16 mouse cellular contexts compared by ENCODE assay signal in genomic region chr19:22841081-22842040, GRCm38 (mm10).
A peak's percentile ranks its signal among the peaks of the same experiment; 100 is the strongest.
DNase-seq lines count a peak whose midpoint lies in the region; ATAC-seq and TF ChIP-seq lines count a peak whose summit lies in the region.
"Had no signal": no experiment of that assay in that cellular context is flagged by ENCODE, and none has a peak within 500 bp of the region (broad histone marks: within the 10 kb centered on the region; RNA-seq: fewer than 3 reads in every experiment).

No protein-coding gene starts in this region.

- no peak overlapping the region for H3K27ac ChIP-seq in lung, embryonic 14.5 days (ENCODE audit: low read depth)
- H3K27ac ChIP-seq in forebrain, embryonic 13.5 days: no peak overlapping the region
- no peak overlapping the region for H3K27ac ChIP-seq in hindbrain, embryonic 16.5 days (ENCODE audit: low read depth, low read length)
- H3K27ac ChIP-seq in stomach, postnatal 0 days (replicated peaks): no peak overlapping the region
- H3K27ac ChIP-seq: embryonic facial prominence, embryonic 12.5 days; neural tube, embryonic 12.5 days had no signal

- no peaks in the 10 kb centered on the region for H3K9me3 ChIP-seq in lung, embryonic 14.5 days (ENCODE audit: low read depth, low read length)
- H3K9me3 ChIP-seq in forebrain, embryonic 13.5 days (replicated peaks): no peaks in the 10 kb centered on the region
- H3K9me3 ChIP-seq in hindbrain, embryonic 16.5 days (ENCODE audit: control insufficient read depth, low read length): no peaks in the 10 kb centered on the region
- no peaks in the 10 kb centered on the region for H3K9me3 ChIP-seq in stomach, postnatal 0 days (ENCODE audit: control insufficient read depth, low read length)
- H3K9me3 ChIP-seq: embryonic facial prominence, embryonic 12.5 days; neural tube, embryonic 12.5 days had no signal

- WGBS in lung, embryonic 14.5 days: 49% methylated on average over 6 of the region's 6 CpGs
- 2% methylated on average over 6 of the region's 6 CpGs for WGBS in forebrain, embryonic 13.5 days
- WGBS in hindbrain, embryonic 16.5 days: 17% methylated on average over 6 of the region's 6 CpGs
- 44% methylated on average over 6 of the region's 6 CpGs for whole genome bisulfite sequencing in stomach, postnatal 0 days

- H3K27me3 ChIP-seq in lung, embryonic 14.5 days (ENCODE audit: insufficient read depth, low read length): no peaks in the 10 kb centered on the region
- peaks cover 14% of the 10 kb centered on the region for H3K27me3 ChIP-seq in forebrain, embryonic 13.5 days
- H3K27me3 ChIP-seq in hindbrain, embryonic 16.5 days (replicated peaks; ENCODE audit: control insufficient read depth, insufficient read depth, low read length): no peaks in the 10 kb centered on the region
- no peaks in the 10 kb centered on the region for H3K27me3 ChIP-seq in stomach, postnatal 0 days (ENCODE audit: control insufficient read depth, insufficient read depth, low read length)
- H3K27me3 ChIP-seq: embryonic facial prominence, embryonic 12.5 days had no signal

- no peak overlapping the region for H3K9ac ChIP-seq in lung, embryonic 14.5 days
- H3K9ac ChIP-seq in forebrain, embryonic 13.5 days: no peak overlapping the region
- H3K9ac ChIP-seq in hindbrain, embryonic 16.5 days (ENCODE audit: low read depth, low read length): no peak overlapping the region
- no peak overlapping the region for H3K9ac ChIP-seq in stomach, postnatal 0 days (ENCODE audit: low read length)
- H3K9ac ChIP-seq: embryonic facial prominence, embryonic 12.5 days; neural tube, embryonic 12.5 days had no signal

- no peak for ATAC-seq in lung, embryonic 14.5 days (ENCODE audit: insufficient read depth)
- peak; percentile 79 for ATAC-seq in forebrain, embryonic 13.5 days
- ATAC-seq in hindbrain, embryonic 16.5 days: peak; percentile 77; the same call in 1 of the 2 replicates
- ATAC-seq in stomach, postnatal 0 days (ENCODE audit: low FRiP score, low TSS enrichment): no peak
- ATAC-seq in monocyte, adult 5-6 weeks (replicated peaks; ENCODE audit: insufficient number of reproducible peaks, low FRiP score, low TSS enrichment, poor library complexity, severe bottlenecking): no peak
- ATAC-seq: CD4-positive, CD25-positive, alpha-beta regulatory T cell, adult 4 months had no signal

- H3K36me3 ChIP-seq in lung, embryonic 14.5 days (ENCODE audit: insufficient read depth): no peaks in the 10 kb centered on the region
- no peaks in the 10 kb centered on the region for H3K36me3 ChIP-seq in forebrain, embryonic 13.5 days (ENCODE audit: poor library complexity, severe bottlenecking)
- H3K36me3 ChIP-seq in hindbrain, embryonic 16.5 days (ENCODE audit: control insufficient read depth, insufficient read depth, low read length): no peaks in the 10 kb centered on the region
- no peaks in the 10 kb centered on the region for H3K36me3 ChIP-seq in stomach, postnatal 0 days (ENCODE audit: control insufficient read depth, insufficient read depth, low read length)
- H3K36me3 ChIP-seq: embryonic facial prominence, embryonic 12.5 days; neural tube, embryonic 12.5 days had no signal

- no peak overlapping the region for H3K4me3 ChIP-seq in lung, embryonic 14.5 days (ENCODE audit: low read depth, low read length)
- H3K4me3 ChIP-seq in forebrain, embryonic 13.5 days: no peak overlapping the region
- no peak overlapping the region for H3K4me3 ChIP-seq in hindbrain, embryonic 16.5 days (ENCODE audit: low read length)
- no peak overlapping the region for H3K4me3 ChIP-seq in stomach, postnatal 0 days (ENCODE audit: low read depth, low read length)
- H3K4me3 ChIP-seq: embryonic facial prominence, embryonic 12.5 days; neural tube, embryonic 12.5 days had no signal

- TF ChIP-seq CTCF in lung, embryonic 14.5 days (IDR thresholded peaks at IDR 0.05; ENCODE audit: low read depth): no peak
- TF ChIP-seq CTCF in stomach, postnatal 0 days (IDR thresholded peaks at IDR 0.05; ENCODE audit: low read depth): no peak

- no peaks in the 10 kb centered on the region for H3K4me1 ChIP-seq in lung, embryonic 14.5 days (ENCODE audit: insufficient read depth)
- peaks cover 9% of the 10 kb centered on the region; the same call in 1 of the 2 replicates for H3K4me1 ChIP-seq in forebrain, embryonic 13.5 days
- no peaks in the 10 kb centered on the region for H3K4me1 ChIP-seq in hindbrain, embryonic 16.5 days (ENCODE audit: control insufficient read depth, insufficient read depth, low read depth, low read length)
- H3K4me1 ChIP-seq in stomach, postnatal 0 days (replicated peaks; ENCODE audit: control insufficient read depth, insufficient read depth): no peaks in the 10 kb centered on the region
- H3K4me1 ChIP-seq: embryonic facial prominence, embryonic 12.5 days; neural tube, embryonic 12.5 days had no signal

- H3K4me2 ChIP-seq in lung, embryonic 14.5 days: no peak overlapping the region
- no peak overlapping the region for H3K4me2 ChIP-seq in forebrain, embryonic 13.5 days
- H3K4me2 ChIP-seq in hindbrain, embryonic 16.5 days (ENCODE audit: low read length): no peak overlapping the region
- no peak overlapping the region for H3K4me2 ChIP-seq in stomach, postnatal 0 days (replicated peaks; ENCODE audit: low read depth)
- H3K4me2 ChIP-seq: embryonic facial prominence, embryonic 12.5 days; heart, embryonic 11.5 days; neural tube, embryonic 12.5 days had no signal

- DNase-seq in lung, embryonic 14.5 days: peak; percentile 43
- no peak for DNase-seq in lung, postnatal 4 days
- DNase-seq in stomach, postnatal 0 days (ENCODE audit: low spot score): peak; percentile 14
- no peak for DNase-seq in cerebellum, adult 18-20 months
- DNase-seq: cerebellum, adult 2 months; gastrocnemius, postnatal 25 days; heart, postnatal 36 days; liver; lung, adult 2 months had no signal

- no peak for TF ChIP-seq EP300 in stomach, postnatal 0 days (optimal IDR thresholded peaks at IDR 0.05)

Comparison
In these comparisons a context has a peak if more than half of its experiments do, and no peak if none do; other contexts are left out.
1. DNase-seq: peak in lung, embryonic 14.5 days (single experiment) and stomach, postnatal 0 days (single experiment); none in lung, postnatal 4 days (0 of 2) and cerebellum, adult 18-20 months (0 of 2).
2. ATAC-seq: peak in forebrain, embryonic 13.5 days (single experiment) and hindbrain, embryonic 16.5 days (single experiment); none in lung, embryonic 14.5 days (single experiment), stomach, postnatal 0 days (single experiment) and monocyte, adult 5-6 weeks (single experiment).